Mouse (Mus musculus): Measurements from ENCODE around the gene Phc3. TPM values are rescaled to one million over a fixed set of nuclear protein-coding genes. Genes with fewer than 3 reads are reported as not detected.

Phc3 gene
- polyA plus RNA-seq, 1 experiment from 2014 or later, result 5.5 TPM

DNA sequence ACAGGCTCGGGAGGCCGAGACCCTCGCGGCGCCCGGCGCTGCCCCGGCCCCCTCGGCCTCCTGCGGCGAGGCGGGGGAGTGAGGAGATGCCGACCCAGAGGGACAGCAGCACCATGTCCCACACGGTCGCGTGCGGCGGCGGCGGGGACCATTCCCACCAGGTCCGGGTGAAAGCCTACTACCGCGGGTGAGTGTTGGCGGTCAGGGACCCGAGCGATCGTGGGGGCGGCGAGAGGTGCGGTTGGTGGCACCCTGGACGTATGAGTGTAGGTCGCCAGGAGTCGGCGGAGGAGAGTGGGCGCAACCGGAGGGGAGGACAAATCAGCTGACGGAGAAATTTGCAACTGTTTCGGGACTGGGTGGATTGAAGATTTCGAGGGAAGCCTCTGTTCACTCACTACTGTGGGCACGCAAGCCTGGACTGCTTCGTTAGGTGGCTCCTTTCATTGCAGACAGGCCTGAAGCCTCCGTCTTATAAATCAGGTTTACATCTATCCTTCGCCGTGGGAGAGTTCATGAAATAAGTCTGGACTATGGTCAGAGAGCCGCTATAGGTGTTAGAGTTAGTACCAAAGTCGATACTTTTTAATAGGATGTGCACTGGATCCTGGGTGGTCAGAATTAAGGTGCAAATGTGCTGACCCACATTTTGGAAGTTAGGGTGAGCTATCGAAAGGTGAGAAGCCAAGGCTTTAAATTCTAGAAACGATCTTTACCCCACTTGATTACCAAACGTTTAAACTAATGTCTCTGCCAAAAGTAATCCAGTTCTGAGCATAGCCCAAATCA, 26.9 kb upstream of the Phc3 start:
- peak; percentile 64; the same call in 1 of the 2 replicates for ATAC-seq (ENCODE audit: insufficient number of reproducible peaks, low FRiP score)
- H3K36me3 ChIP-seq, result no peaks in the 10 kb centered on the region
- H3K27ac ChIP-seq (ENCODE audit: poor library complexity, severe bottlenecking), result peak overlapping the region; percentile 93
- H3K9ac ChIP-seq, result peak overlapping the region; percentile 96
- H3K4me3 ChIP-seq, result peak overlapping the region; percentile 98
- H3K4me2 ChIP-seq, result peak overlapping the region; percentile 74
- H3K4me1 ChIP-seq (replicated peaks), result peaks cover 28% of the 10 kb centered on the region
- H3K27me3 ChIP-seq (replicated peaks), result no peaks in the 10 kb centered on the region
- no peaks in the 10 kb centered on the region for H3K9me3 ChIP-seq (replicated peaks)
- WGBS, result under 1% methylated on average over 49 of the region's 49 CpGs

DNA sequence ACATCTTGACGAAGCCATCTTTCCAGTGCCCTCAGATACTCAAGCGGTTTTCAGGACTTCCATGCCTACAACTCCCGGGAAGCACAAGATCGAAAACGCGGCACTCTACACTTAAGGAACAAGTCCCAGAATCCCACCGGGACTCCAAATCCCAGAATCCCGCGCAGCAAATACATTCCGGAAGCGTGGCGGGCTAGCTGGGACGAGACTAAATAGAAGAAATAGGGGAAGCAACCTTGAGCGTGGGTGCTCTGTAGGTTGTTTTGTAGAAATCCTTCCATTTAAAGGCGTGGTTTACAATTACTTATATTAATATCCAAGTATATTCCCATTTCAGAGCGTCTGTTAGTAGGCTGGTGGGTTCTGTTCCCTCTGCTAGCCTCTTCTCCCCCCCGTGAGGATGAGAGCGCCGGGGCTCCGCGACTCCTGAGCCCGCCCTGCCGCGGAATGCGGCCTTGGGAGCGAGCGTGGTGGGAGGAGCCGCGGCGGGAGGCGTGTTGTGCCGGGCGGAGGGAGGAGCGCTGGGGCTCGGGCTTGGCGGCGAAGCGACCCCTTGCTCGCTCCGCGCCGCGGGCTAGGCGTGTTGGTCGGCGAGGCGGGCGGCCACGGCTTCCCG, 26.2 kb upstream of the Phc3 start, which contains the start of gene Prkci:
Gene Prkci (plus strand): TSS at position 465 of the 616 bp plus-strand sequence.
- under 1% methylated on average over 49 of the region's 50 CpGs for WGBS
- Histone ChIP-seq H3K9ac (peak within 1 kb of the TSS; percentile 96), H3K4me2 (peak within 1 kb of the TSS; percentile 74), H3K36me3 (no peaks in the 10 kb centered on the region), H3K9me3 (replicated peaks) (no peaks in the 10 kb centered on the region), H3K27ac (ENCODE audit: poor library complexity, severe bottlenecking) (peak within 1 kb of the TSS; percentile 93), H3K4me1 (replicated peaks) (peaks cover 28% of the 10 kb centered on the region), H3K4me3 (peak within 1 kb of the TSS; percentile 98), H3K27me3 (replicated peaks) (no peaks in the 10 kb centered on the region)
- peak; percentile 98 for ATAC-seq (ENCODE audit: insufficient number of reproducible peaks, low FRiP score)

DNA sequence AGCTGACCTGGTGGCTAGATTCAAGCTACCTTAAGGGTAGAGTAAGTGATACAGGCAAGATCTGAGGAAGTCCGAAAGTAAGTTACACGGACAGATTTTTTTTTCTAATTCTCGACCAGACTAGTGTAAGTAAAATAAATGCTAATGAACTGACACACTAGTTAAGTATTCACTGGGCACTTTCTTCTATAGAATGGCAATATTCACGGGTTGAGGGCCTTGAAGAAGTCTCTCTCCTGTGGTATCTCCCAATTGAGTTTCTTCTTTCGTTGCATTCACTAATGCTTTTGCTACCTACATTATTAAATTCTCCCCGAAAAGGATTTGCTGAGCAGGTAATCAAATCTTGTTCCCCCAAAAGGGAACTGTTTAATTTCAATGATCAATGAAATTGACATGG, 25.6 kb upstream of the Phc3 start:
- peaks cover 22% of the 10 kb centered on the region for H3K4me1 ChIP-seq (replicated peaks)
- H3K4me2 ChIP-seq, result peak overlapping the region; percentile 74
- H3K27me3 ChIP-seq (replicated peaks), result no peaks in the 10 kb centered on the region
- H3K9ac ChIP-seq, result 0 out of 2 replicates have a peak overlapping the region, but pooled peaks have one; percentile 42
- no peaks in the 10 kb centered on the region for H3K36me3 ChIP-seq
- ATAC-seq (ENCODE audit: insufficient number of reproducible peaks, low FRiP score), result no peak
- WGBS, result 20% methylated on average over 6 of the region's 6 CpGs
- H3K27ac ChIP-seq (ENCODE audit: poor library complexity, severe bottlenecking), result no peak overlapping the region
- peak overlapping the region; percentile 98 for H3K4me3 ChIP-seq
- no peaks in the 10 kb centered on the region for H3K9me3 ChIP-seq (replicated peaks)

DNA sequence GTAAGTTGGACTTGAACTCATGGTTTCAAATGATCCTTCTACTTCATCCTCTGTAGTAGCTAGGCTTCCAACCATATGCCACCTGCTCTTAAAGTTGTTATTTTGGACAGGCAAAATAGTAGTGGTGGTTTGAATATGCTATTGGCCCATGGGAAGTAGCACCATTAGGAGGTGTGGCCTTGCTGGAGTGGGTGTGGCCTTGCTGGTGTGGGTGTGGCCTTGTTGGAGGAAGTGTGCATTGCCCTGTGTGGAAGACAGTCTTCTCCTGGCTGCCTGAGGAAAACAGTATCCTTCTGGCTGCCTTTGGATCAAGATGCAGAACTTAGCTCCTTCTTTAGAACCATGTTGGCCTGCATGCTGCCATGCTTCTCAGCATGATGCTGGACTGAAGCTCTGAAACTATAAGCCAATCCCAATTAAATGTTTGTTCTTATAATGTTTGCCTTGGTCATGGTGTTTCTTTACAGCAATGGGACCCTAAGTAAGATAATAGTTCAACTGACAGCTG, 23.9 kb upstream of the Phc3 start:
- H3K36me3 ChIP-seq, result no peaks in the 10 kb centered on the region
- peaks cover 16% of the 10 kb centered on the region for H3K4me1 ChIP-seq (replicated peaks)
- H3K4me3 ChIP-seq, result no peak overlapping the region
- no peak overlapping the region for H3K9ac ChIP-seq
- H3K9me3 ChIP-seq (replicated peaks), result no peaks in the 10 kb centered on the region
- ATAC-seq (ENCODE audit: insufficient number of reproducible peaks, low FRiP score), result no peak
- no peak overlapping the region for H3K4me2 ChIP-seq
- H3K27ac ChIP-seq (ENCODE audit: poor library complexity, severe bottlenecking), result no peak overlapping the region
- no peaks in the 10 kb centered on the region for H3K27me3 ChIP-seq (replicated peaks)

DNA sequence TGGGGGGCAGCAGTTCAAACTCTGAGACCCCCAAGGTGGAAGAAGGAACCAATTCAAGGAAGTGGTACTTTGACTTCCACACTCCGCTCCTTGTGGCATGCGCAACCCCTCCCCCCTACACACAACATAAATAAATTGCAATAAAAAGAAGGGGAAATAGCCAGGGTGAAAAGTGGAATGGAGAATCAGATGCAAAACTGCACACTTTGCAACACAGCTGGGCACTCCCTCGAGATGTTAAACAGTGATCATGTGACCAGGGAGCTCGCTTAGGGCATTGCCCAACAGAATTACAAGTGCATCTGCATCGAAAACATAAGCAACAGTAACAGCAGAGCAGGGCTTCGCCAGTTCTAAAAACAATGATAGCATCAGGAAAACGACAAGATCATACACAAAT, 22.9 kb upstream of the Phc3 start:
- H3K9me3 ChIP-seq (replicated peaks), result no peaks in the 10 kb centered on the region
- H3K36me3 ChIP-seq, result no peaks in the 10 kb centered on the region
- no peak overlapping the region for H3K4me2 ChIP-seq
- ATAC-seq (ENCODE audit: insufficient number of reproducible peaks, low FRiP score), result no peak
- H3K4me3 ChIP-seq, result no peak overlapping the region
- WGBS, result 71% methylated on average over 7 of the region's 7 CpGs
- peaks cover 16% of the 10 kb centered on the region for H3K4me1 ChIP-seq (replicated peaks)
- no peak overlapping the region for H3K27ac ChIP-seq (ENCODE audit: poor library complexity, severe bottlenecking)
- H3K27me3 ChIP-seq (replicated peaks), result no peaks in the 10 kb centered on the region
- no peak overlapping the region for H3K9ac ChIP-seq

DNA sequence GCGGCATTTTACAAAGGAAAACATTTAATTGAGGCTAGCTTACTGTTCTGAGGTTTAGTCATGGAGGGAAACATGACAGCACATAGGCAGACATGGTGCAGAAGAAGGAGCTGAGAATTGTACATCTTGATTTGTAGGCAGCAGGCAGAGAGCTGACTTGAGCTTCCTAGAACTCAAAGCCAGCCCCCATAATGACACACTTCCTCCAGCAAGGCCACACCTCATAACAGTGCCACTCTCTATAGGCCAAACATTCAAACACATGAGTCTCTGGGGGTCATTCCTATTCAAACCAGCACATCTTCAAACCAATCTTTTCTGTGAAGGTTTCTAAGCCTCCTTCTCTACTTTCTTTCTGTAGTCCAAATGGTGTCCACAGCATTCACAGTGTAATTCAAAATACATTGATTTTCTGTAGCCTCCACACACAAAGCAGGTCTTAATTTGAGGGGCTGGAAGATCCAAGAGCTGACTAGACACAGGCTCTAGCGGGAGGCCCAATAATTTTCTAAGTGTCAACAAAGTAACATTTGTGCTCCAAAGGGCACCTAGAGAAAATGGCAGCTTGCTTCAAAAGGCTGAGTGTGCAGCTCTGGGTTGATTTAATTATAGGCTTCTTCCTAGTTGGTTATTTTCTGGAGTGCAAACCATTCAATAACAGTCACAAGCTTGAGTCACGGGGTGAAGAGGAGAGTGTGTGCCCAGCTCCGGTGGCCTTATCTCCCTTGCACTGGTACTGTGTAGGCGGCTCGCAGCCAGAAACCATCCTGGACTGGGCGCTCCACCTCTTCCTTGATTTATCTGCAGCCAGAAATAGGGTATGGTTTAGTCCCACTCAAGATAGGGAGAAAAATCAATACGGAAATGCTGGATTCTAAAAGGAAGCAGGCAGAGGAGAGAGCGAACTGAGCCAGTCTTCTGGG, 18.4 kb upstream of the Phc3 start:
- peak overlapping the region; percentile 48 for H3K4me2 ChIP-seq
- 45% methylated on average over 9 of the region's 9 CpGs for WGBS
- no peaks in the 10 kb centered on the region for H3K9me3 ChIP-seq (replicated peaks)
- ATAC-seq (ENCODE audit: insufficient number of reproducible peaks, low FRiP score), result peak; percentile 73
- H3K4me3 ChIP-seq, result peak overlapping the region; percentile 4; the same call in 1 of the 2 replicates
- H3K36me3 ChIP-seq, result no peaks in the 10 kb centered on the region
- H3K27me3 ChIP-seq (replicated peaks), result no peaks in the 10 kb centered on the region
- H3K27ac ChIP-seq (ENCODE audit: poor library complexity, severe bottlenecking), result peak overlapping the region; percentile 66
- H3K4me1 ChIP-seq (replicated peaks), result peaks cover 10% of the 10 kb centered on the region
- H3K9ac ChIP-seq, result no peak overlapping the region

DNA sequence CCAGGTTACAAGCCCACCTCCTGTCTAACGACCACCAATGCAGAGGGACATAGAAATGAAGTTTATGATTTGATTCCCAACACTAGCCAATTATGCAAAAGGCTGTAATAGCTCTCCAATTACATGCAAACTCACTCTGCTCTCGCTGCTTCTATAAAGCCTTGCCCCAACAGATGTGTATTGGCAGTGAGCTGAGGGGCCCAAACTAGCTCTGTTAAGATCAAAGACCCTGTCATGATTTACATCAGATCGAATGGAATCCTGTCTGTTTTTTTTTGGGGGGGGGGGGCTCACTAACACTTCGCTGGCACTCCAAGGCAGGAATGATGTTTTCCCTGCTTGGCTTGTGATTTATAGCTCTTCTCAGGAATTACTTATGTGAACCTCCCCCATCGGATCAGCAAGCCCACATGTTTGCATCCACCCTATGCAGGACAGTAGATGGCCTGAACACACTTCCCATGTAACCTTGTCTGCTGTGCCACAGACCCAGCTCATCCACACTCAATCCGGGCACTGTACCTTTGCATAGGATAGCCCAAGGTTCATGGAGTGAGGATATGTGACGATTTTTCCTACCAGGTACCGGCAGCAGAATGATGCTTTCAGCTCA, 13.8 kb upstream of the Phc3 start:
- Histone ChIP-seq H3K36me3 (no peaks in the 10 kb centered on the region), H3K9me3 (replicated peaks) (no peaks in the 10 kb centered on the region), H3K4me1 (replicated peaks) (peaks cover 5% of the 10 kb centered on the region), H3K4me2 (no peak overlapping the region), H3K4me3 (no peak overlapping the region), H3K9ac (no peak overlapping the region), H3K27me3 (replicated peaks) (no peaks in the 10 kb centered on the region), H3K27ac (ENCODE audit: poor library complexity, severe bottlenecking) (no peak overlapping the region)
- no peak for ATAC-seq (ENCODE audit: insufficient number of reproducible peaks, low FRiP score)
- 71% methylated on average over 8 of the region's 8 CpGs for WGBS

DNA sequence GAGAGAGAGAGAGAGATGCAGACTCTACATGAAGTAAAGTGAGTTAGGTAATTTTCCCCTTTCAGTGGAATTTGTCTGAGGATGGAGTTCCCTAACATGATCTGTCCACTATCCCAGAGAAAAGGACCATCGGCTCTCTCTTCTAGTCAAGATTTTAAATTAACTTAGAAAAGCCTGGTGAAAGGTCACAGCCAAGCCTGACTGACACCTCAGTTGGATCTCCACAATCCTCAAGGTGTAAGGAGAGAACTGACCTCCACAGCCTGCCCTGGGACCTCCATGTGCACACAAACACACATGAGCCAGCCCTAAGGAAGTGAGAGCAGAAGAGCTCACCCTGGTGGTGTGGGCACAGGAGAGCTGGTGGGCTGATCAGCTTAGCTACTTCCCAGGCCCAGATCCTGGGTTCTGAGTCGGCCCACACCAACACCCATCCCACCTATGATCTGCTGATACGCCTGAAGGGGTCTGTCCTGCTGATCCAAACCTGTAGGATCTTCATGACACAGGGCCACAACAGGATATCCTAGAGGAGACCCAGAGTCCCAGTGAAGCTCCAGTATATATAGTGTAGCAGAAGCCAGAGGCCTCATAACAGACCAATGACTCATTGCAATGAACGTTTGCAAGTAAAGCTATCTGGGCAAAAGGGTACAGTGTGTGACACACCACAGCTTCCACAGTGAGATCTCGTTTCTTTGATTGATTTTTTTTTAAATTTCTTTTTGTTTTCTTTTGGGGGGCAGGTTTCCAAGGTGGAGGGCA, 12.6 kb upstream of the Phc3 start:
- no peaks in the 10 kb centered on the region for H3K27me3 ChIP-seq (replicated peaks)
- H3K9me3 ChIP-seq (replicated peaks), result no peaks in the 10 kb centered on the region
- H3K9ac ChIP-seq, result no peak overlapping the region
- no peak overlapping the region for H3K4me3 ChIP-seq
- no peak overlapping the region for H3K4me2 ChIP-seq
- no peaks in the 10 kb centered on the region for H3K4me1 ChIP-seq (replicated peaks)
- no peak for ATAC-seq (ENCODE audit: insufficient number of reproducible peaks, low FRiP score)
- H3K27ac ChIP-seq (ENCODE audit: poor library complexity, severe bottlenecking), result no peak overlapping the region
- WGBS, result 63% methylated on average over 5 of the region's 5 CpGs
- H3K36me3 ChIP-seq, result no peaks in the 10 kb centered on the region

DNA sequence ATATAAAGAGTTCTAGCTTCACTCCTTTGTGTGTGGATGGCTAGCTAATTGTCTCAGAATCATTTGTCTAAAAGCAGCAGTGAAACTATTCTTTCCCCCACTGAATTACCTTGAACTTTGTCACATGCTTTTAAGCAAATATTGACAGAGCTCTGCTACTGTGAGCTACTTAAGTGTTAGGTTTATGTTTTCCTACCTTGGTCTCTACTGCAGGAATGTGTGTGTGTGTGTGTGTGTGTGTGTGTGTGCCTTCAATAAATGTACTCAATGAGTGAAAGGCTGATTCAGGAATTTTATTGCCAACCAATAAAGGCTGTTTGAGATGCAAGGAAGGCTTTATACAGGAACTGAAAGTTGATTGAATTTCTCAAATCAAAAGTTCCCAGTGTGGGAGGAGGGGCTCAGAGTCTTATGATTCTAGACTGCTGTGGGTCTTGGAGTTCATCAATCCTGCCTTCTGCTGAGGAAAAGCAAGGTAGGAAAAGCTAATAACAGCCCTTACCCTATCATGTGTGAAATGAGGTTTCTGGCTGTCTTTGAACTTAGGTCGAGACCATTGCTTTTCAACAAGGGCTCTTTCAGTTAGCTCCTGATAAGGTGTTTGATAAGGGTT, 7.9 kb upstream of the Phc3 start:
- WGBS, result 19% methylated on average over 1 of the region's 1 CpGs
- Histone ChIP-seq H3K9me3 (replicated peaks) (no peaks in the 10 kb centered on the region), H3K9ac (no peak overlapping the region), H3K36me3 (no peaks in the 10 kb centered on the region), H3K4me1 (replicated peaks) (no peaks in the 10 kb centered on the region), H3K4me3 (no peak overlapping the region), H3K27me3 (replicated peaks) (no peaks in the 10 kb centered on the region), H3K27ac (ENCODE audit: poor library complexity, severe bottlenecking) (no peak overlapping the region), H3K4me2 (no peak overlapping the region)
- no peak for ATAC-seq (ENCODE audit: insufficient number of reproducible peaks, low FRiP score)

Measured in heart, embryonic 12.5 days (tissue).